Mouse (Mus musculus): Measurements from ENCODE around the gene Olfr1051.
"Not testable (repeated sequence)": the region's sequence is repeated elsewhere in the genome, so short reads cannot be mapped to it uniquely, and the experiment has no call there.

- TF ChIP-seq POLR2A (IDR thresholded peaks at IDR 0.05; ENCODE audit: borderline replicate concordance, insufficient read depth, low read length); CTCF (IDR thresholded peaks at IDR 0.05; ENCODE audit: borderline replicate concordance, insufficient read depth, low read depth, low read length): not testable (repeated sequence)
Measured at GRCm38 (mm10) chr2:86278988-86279387, at the start of gene Olfr1051.
